Mouse (Mus musculus) small intestine, adult 2 months (tissue): ENCODE measurements around the gene Wdfy3. TPM values are rescaled to one million over a fixed set of nuclear protein-coding genes. Genes with fewer than 3 reads are reported as not detected.

Source experiments
- H3K27ac ChIP-seq: fragments of 200-500 bp; 2 replicates; pipeline ENCODE4 v1.5.1; 2012; ENCODE audit warnings: low read depth, low read length, control low read depth, inconsistent platforms; ENCODE audit not compliant: insufficient read depth
- H3K27me3 ChIP-seq: fragments of 200-500 bp; 2 replicates; pipeline ENCODE4 v1.6.1; 2012; ENCODE audit warnings: mild to moderate bottlenecking, moderate library complexity, low read length, inconsistent platforms; ENCODE audit not compliant: control insufficient read depth, insufficient read depth
- H3K36me3 ChIP-seq: fragments of 200-500 bp; 2 replicates; pipeline ENCODE4 v1.6.1; 2012; ENCODE audit warnings: mild to moderate bottlenecking, low read length, control low read depth, inconsistent platforms; ENCODE audit not compliant: control insufficient read depth, insufficient read depth
- H3K4me1 ChIP-seq: fragments of 200-500 bp; 2 replicates; pipeline ENCODE4 v1.6.1; 2012; ENCODE audit warnings: low read length, inconsistent platforms, mixed read lengths; ENCODE audit not compliant: control insufficient read depth, insufficient read depth, insufficient read length
- H3K4me3 ChIP-seq: fragments of 200-500 bp; 2 replicates; pipeline ENCODE4 v1.5.1; 2012; ENCODE audit warnings: low read depth, mild to moderate bottlenecking, control low read depth, inconsistent platforms, low read length, moderate library complexity
- CTCF ChIP-seq: fragments of 200-500 bp; IDR thresholded peaks from 2 replicates; pipeline ENCODE4 v1.5.1; 2012; ENCODE audit warnings: low read depth, mild to moderate bottlenecking, control low read depth, inconsistent platforms, low read length, moderate library complexity, mixed read lengths; ENCODE audit not compliant: insufficient replicate concordance, insufficient read length; ENCODE audit errors: extremely low read depth
- POLR2A ChIP-seq: fragments of 200-500 bp; IDR thresholded peaks from 2 replicates; pipeline ENCODE4 v1.6.1; 2012; ENCODE audit warnings: low read depth, mild to moderate bottlenecking, control low read depth, inconsistent platforms, low read length, moderate library complexity
- WGBS: fragments of 180-500 bp; shearing (Covaris S2); methylation state at CpG from one replicate; pipeline ENCODE4 v1.1.7; 2018; 5-methylcytosine and 5-hydroxymethylcytosine counted together
- polyA plus RNA-seq: library from polyadenylated mRNA; depleted of rRNA; stranded (reverse); fragments of >200 nt; gene quantifications from 2 replicates; pipeline ENCODE4 v1.2.3, GENCODE M21; 2012

Gene Wdfy3
- polyA plus RNA-seq, 1 experiment = 11.3 TPM

- no peaks in the 10 kb centered on the region for H3K36me3 ChIP-seq
- H3K4me3 ChIP-seq = no peak overlapping the region
- WGBS = 63% methylated on average over 3 of the region's 3 CpGs
- H3K4me1 ChIP-seq = no peaks in the 10 kb centered on the region; the same call in 1 of the 2 replicates
- H3K27me3 ChIP-seq = no peaks in the 10 kb centered on the region
- TF ChIP-seq POLR2A (no peak), CTCF (no peak)
- H3K27ac ChIP-seq = no peak overlapping the region
These were observed 66.3 kb downstream of the Wdfy3 start for GRCm38 (mm10) chr5:102003371-102003770.

GRCm38 (mm10) chr5:102001026-102001425 is 68.7 kb downstream of the Wdfy3 start:
- H3K27me3 ChIP-seq = no peaks in the 10 kb centered on the region
- H3K4me1 ChIP-seq = no peaks in the 10 kb centered on the region
- H3K27ac ChIP-seq = no peak overlapping the region
- H3K4me3 ChIP-seq = no peak overlapping the region
- no peaks in the 10 kb centered on the region for H3K36me3 ChIP-seq
- TF ChIP-seq CTCF (no peak), POLR2A (no peak)
- 79% methylated on average over 8 of the region's 8 CpGs for WGBS

GRCm38 (mm10) chr5:101998971-101999370 is 70.8 kb downstream of the Wdfy3 start:
- WGBS = 81% methylated on average over 6 of the region's 6 CpGs
- no peak overlapping the region for H3K27ac ChIP-seq
- no peak overlapping the region for H3K4me3 ChIP-seq
- H3K27me3 ChIP-seq = no peaks in the 10 kb centered on the region
- H3K4me1 ChIP-seq = no peaks in the 10 kb centered on the region
- TF ChIP-seq CTCF (no peak), POLR2A (no peak)
- no peaks in the 10 kb centered on the region for H3K36me3 ChIP-seq

- H3K36me3 ChIP-seq = no peaks in the 10 kb centered on the region
- H3K27me3 ChIP-seq = no peaks in the 10 kb centered on the region
- H3K4me1 ChIP-seq = no peaks in the 10 kb centered on the region
- no peak overlapping the region for H3K4me3 ChIP-seq
- WGBS = 91% methylated on average over 11 of the region's 11 CpGs
- no peak overlapping the region for H3K27ac ChIP-seq
- no peak for TF ChIP-seq CTCF
- no peak for TF ChIP-seq POLR2A
These were observed 73.5 kb downstream of the Wdfy3 start for GRCm38 (mm10) chr5:101996036-101996735.

GRCm38 (mm10) chr5:101995451-101995995 is 74.2 kb downstream of the Wdfy3 start:
- TF ChIP-seq POLR2A (no peak), CTCF (peak; percentile 50; the same call in 1 of the 2 replicates)
- WGBS = 79% methylated on average over 3 of the region's 3 CpGs
- no peaks in the 10 kb centered on the region for H3K36me3 ChIP-seq
- no peak overlapping the region for H3K27ac ChIP-seq
- H3K4me1 ChIP-seq = no peaks in the 10 kb centered on the region
- no peak overlapping the region for H3K4me3 ChIP-seq
- H3K27me3 ChIP-seq = no peaks in the 10 kb centered on the region

- Histone ChIP-seq H3K4me1 (no peaks in the 10 kb centered on the region), H3K4me3 (no peak overlapping the region), H3K27me3 (no peaks in the 10 kb centered on the region), H3K27ac (no peak overlapping the region), H3K36me3 (no peaks in the 10 kb centered on the region)
- 83% methylated on average over 5 of the region's 5 CpGs for WGBS
- TF ChIP-seq POLR2A (no peak), CTCF (no peak)
These were observed 75.7 kb downstream of the Wdfy3 start for GRCm38 (mm10) chr5:101993996-101994395.

- no peaks in the 10 kb centered on the region for H3K36me3 ChIP-seq
- no peak overlapping the region for H3K27ac ChIP-seq
- 94% methylated on average over 7 of the region's 7 CpGs for WGBS
- H3K27me3 ChIP-seq = no peaks in the 10 kb centered on the region
- H3K4me3 ChIP-seq = no peak overlapping the region
- no peak for TF ChIP-seq POLR2A
- no peak for TF ChIP-seq CTCF
- no peaks in the 10 kb centered on the region for H3K4me1 ChIP-seq
These were observed 76.6 kb downstream of the Wdfy3 start for GRCm38 (mm10) chr5:101992969-101993670.
